16 mouse cellular contexts compared by ENCODE assay signal in genomic region chr8:83779610-83780009, GRCm38 (mm10). TPM values are rescaled to one million over a fixed set of nuclear protein-coding genes. Genes with fewer than 3 reads are reported as not detected.
A peak's percentile ranks its signal among the peaks of the same experiment; 100 is the strongest.
DNase-seq lines count a peak whose midpoint lies in the region; ATAC-seq and TF ChIP-seq lines count a peak whose summit lies in the region.
"Had no signal": no experiment of that assay in that cellular context is flagged by ENCODE, and none has a peak within 500 bp of the region (broad histone marks: within the 10 kb centered on the region; RNA-seq: fewer than 3 reads in every experiment).

No protein-coding gene starts in this region.

- intact Hi-C loops in gastrocnemius, postnatal 36 days (cut with DNase I), result loop anchor here (10.0 kb wide), 1 partner anchor 175 kb away; the partner anchor contains the start of genes Asf1b and Gm10644

- no peaks in the 10 kb centered on the region for H3K4me1 ChIP-seq in kidney, adult 2 months (ENCODE audit: control insufficient read depth, insufficient read depth, low read length)
- peaks cover 10% of the 10 kb centered on the region; the same call in 1 of the 2 replicates for H3K4me1 ChIP-seq in liver, embryonic 15.5 days (replicated peaks)
- 0 out of 2 replicates have a peak, but pooled peaks cover 2% of the 10 kb centered on the region for H3K4me1 ChIP-seq in stomach, postnatal 0 days (replicated peaks; ENCODE audit: control insufficient read depth, insufficient read depth)

- TF ChIP-seq CTCF in kidney, adult 2 months (conservative IDR thresholded peaks at IDR 0.05; ENCODE audit: insufficient read depth, insufficient read length, low read depth, low read length), result no peak
- no peak for TF ChIP-seq CTCF in stomach, postnatal 0 days (IDR thresholded peaks at IDR 0.05; ENCODE audit: low read depth)

- peak; percentile 41 for ATAC-seq in inflammation-experienced regulatory T-cells, adult 6 months
- ATAC-seq in liver, embryonic 15.5 days (ENCODE audit: insufficient read depth), result peak; percentile 51
- no peak for ATAC-seq in stomach, postnatal 0 days (ENCODE audit: low FRiP score, low TSS enrichment)
- ATAC-seq: forebrain, embryonic 14.5 days had no signal

- peak overlapping the region; percentile 18; the same call in 1 of the 2 replicates for H3K27ac ChIP-seq in kidney, adult 2 months (ENCODE audit: insufficient read depth, low read depth, low read length)
- 0 out of 2 replicates have a peak overlapping the region, but pooled peaks have one; percentile 6 for H3K27ac ChIP-seq in liver, embryonic 15.5 days (replicated peaks)
- H3K27ac ChIP-seq in stomach, postnatal 0 days (replicated peaks), result no peak overlapping the region
- H3K27ac ChIP-seq: hindbrain, embryonic 14.5 days; kidney, postnatal 0 days; midbrain, embryonic 10.5 days; neural tube, embryonic 15.5 days had no signal

- no peak overlapping the region for H3K9ac ChIP-seq in liver, embryonic 15.5 days
- H3K9ac ChIP-seq in stomach, postnatal 0 days (ENCODE audit: low read length), result no peak overlapping the region
- H3K9ac ChIP-seq: hindbrain, embryonic 14.5 days; neural tube, embryonic 15.5 days had no signal

- no peak for TF ChIP-seq POLR2A in kidney, adult 2 months (IDR thresholded peaks at IDR 0.05; ENCODE audit: low read depth, low read length)

- WGBS in kidney, adult 2 months, result 60% methylated on average over 5 of the region's 5 CpGs
- 35% methylated on average over 5 of the region's 5 CpGs for WGBS in liver, embryonic 15.5 days (ENCODE audit: insufficient replicate concordance)
- WGBS in stomach, postnatal 0 days, result 43% methylated on average over 5 of the region's 5 CpGs

- no peak overlapping the region for H3K4me2 ChIP-seq in liver, embryonic 15.5 days
- H3K4me2 ChIP-seq in stomach, postnatal 0 days (replicated peaks; ENCODE audit: low read depth), result no peak overlapping the region
- H3K4me2 ChIP-seq: hindbrain, embryonic 14.5 days; neural tube, embryonic 15.5 days had no signal

- no peak overlapping the region for H3K4me3 ChIP-seq in kidney, adult 2 months (ENCODE audit: insufficient read depth, low read depth, low read length)
- H3K4me3 ChIP-seq in liver, embryonic 15.5 days (replicated peaks), result no peak overlapping the region
- H3K4me3 ChIP-seq in stomach, postnatal 0 days (ENCODE audit: low read depth, low read length), result no peak overlapping the region
- H3K4me3 ChIP-seq: midbrain, embryonic 10.5 days; neural tube, embryonic 15.5 days had no signal

- H3K9me3 ChIP-seq in liver, embryonic 15.5 days (replicated peaks), result no peaks in the 10 kb centered on the region
- no peaks in the 10 kb centered on the region for H3K9me3 ChIP-seq in stomach, postnatal 0 days (ENCODE audit: control insufficient read depth, low read length)
- H3K9me3 ChIP-seq: midbrain, embryonic 10.5 days; neural tube, embryonic 15.5 days had no signal

- H3K36me3 ChIP-seq in kidney, adult 2 months (ENCODE audit: control insufficient read depth, insufficient read depth, low read length), result no peaks in the 10 kb centered on the region
- no peaks in the 10 kb centered on the region for H3K36me3 ChIP-seq in liver, embryonic 15.5 days (replicated peaks)
- H3K36me3 ChIP-seq in stomach, postnatal 0 days (ENCODE audit: control insufficient read depth, insufficient read depth, low read length), result no peaks in the 10 kb centered on the region
- H3K36me3 ChIP-seq: midbrain, embryonic 10.5 days; neural tube, embryonic 15.5 days had no signal

- TF ChIP-seq EP300 in stomach, postnatal 0 days (optimal IDR thresholded peaks at IDR 0.05), result no peak

- no peaks in the 10 kb centered on the region for H3K27me3 ChIP-seq in kidney, adult 2 months (replicated peaks; ENCODE audit: control insufficient read depth, insufficient read depth, low read length)
- H3K27me3 ChIP-seq in liver, embryonic 15.5 days, result 0 out of 2 replicates have a peak, but pooled peaks cover 5% of the 10 kb centered on the region
- no peaks in the 10 kb centered on the region for H3K27me3 ChIP-seq in stomach, postnatal 0 days (ENCODE audit: control insufficient read depth, insufficient read depth, low read length)

- peak; percentile 10 for DNase-seq in kidney, adult 2 months
- DNase-seq in kidney, adult 9 months, result no peak
- DNase-seq in lung, postnatal 25 days (ENCODE audit: low spot score), result peak; percentile 65
- no peak for DNase-seq in gastrocnemius, postnatal 36 days
- DNase-seq in layer of hippocampus, adult 11-12 months (ENCODE audit: low spot score), result no peak
- DNase-seq in stomach, postnatal 0 days (ENCODE audit: low spot score), result no peak
- DNase-seq: adrenal gland, postnatal 10 days; cerebellum, adult 18-20 months; spleen, adult 18-20 months had no signal

RNA-seq across cellular contexts. Expression of gene Adgre5, which starts 38.5 kb away (rescaled TPM):
- 45.1 and 46.6 TPM in 2 replicates for polyA plus RNA-seq in kidney, adult 2 months (2012; rRNA removed)
- polyA plus RNA-seq in inflammation-experienced regulatory T-cells, adult 6 months (2017; shearing (Covaris generic)), result 100 to 1,000 TPM; 177 to 212 (median 210) TPM
- 13.4 and 15.4 TPM in 2 replicates for polyA plus RNA-seq in liver, embryonic 15.5 days (2015; fragmentation: Nextera tagmentation; extraction: Ambion mirVana)
- 10 to 100 TPM; 21.9 to 22.5 TPM for total RNA-seq in gastrocnemius, postnatal 36 days (2021)
- 16.9 and 17.1 TPM in 2 replicates for polyA plus RNA-seq in stomach, postnatal 0 days (2015; fragmentation: Nextera tagmentation; extraction: Ambion mirVana)

Comparison
In these comparisons a context has a peak if more than half of its experiments do, and no peak if none do; other contexts are left out.
1. DNase-seq: peak in kidney, adult 2 months (single experiment) and lung, postnatal 25 days (single experiment); none in kidney, adult 9 months (single experiment), gastrocnemius, postnatal 36 days (0 of 2), layer of hippocampus, adult 11-12 months (single experiment) and stomach, postnatal 0 days (single experiment).